Mouse (Mus musculus): Measurements from ENCODE around the gene Angptl8.
"Not testable (repeated sequence)": the region's sequence is repeated elsewhere in the genome, so short reads cannot be mapped to it uniquely, and the experiment has no call there.

The Angptl8 gene

DNA sequence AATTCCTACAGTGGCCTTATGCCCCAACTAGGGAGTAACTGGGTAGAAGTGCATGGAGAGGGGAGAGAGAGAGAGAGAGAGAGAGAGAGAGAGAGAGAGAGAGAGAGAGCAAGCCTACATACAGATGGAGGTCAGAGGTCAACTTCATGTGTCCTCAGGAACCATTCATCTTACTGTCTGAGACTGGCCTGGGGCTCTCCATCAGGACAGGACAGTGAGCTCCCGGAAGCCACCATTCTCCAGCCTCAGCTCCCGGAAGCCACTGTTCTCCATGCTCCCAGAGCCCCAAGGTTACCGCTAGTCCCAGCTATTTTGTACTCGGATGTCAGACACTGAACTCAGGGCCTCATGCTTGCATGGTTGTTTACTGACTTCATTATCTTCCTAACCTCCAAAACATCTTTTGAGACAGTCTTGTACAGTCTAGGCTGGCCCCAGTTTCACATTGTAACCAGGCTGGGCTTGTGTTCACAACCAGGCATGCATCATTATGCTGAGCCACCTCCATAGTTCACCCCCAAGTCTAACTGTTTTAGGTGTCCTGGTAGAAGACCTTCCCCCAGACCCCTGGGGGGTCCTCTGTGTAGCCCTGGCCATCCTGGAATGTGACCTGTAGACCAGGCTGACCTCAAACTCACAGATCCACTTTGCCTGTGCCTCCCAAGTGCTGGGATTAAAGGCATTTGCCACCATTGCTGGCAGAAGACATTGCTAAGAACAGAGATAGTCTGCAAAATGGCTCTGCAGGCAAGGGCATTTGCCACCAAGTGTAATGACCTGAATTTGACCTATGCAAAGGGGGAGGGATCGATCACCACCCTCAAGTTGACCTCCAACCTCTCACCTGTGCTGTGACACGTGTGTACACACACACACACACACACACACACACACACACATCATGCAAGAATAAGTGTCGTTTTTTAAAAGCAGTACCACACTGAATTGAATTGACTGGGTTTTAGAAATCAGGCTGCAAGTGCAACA lies 14.7 kb downstream of the Angptl8 start:
- no peak for DNase-seq

DNA sequence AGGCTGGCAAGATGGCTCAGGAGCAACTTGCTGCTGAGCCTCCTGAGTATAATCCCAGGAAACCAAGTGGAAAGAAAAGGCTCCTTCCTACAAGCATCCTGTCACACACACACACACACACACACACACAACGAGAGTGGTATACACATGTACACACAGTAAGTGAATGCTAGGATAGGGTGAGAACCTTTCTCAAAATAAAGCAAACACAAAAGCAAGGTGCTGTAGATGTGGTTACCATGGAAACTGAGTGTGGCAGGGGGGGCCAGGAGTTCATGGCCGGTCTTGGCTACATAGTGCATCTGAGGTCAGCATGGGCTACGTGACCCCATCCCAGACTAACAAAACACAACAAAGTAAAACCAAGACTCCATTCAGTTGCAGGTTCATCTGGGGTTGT lies 15.8 kb downstream of the Angptl8 start:
- no peak for DNase-seq

DNA sequence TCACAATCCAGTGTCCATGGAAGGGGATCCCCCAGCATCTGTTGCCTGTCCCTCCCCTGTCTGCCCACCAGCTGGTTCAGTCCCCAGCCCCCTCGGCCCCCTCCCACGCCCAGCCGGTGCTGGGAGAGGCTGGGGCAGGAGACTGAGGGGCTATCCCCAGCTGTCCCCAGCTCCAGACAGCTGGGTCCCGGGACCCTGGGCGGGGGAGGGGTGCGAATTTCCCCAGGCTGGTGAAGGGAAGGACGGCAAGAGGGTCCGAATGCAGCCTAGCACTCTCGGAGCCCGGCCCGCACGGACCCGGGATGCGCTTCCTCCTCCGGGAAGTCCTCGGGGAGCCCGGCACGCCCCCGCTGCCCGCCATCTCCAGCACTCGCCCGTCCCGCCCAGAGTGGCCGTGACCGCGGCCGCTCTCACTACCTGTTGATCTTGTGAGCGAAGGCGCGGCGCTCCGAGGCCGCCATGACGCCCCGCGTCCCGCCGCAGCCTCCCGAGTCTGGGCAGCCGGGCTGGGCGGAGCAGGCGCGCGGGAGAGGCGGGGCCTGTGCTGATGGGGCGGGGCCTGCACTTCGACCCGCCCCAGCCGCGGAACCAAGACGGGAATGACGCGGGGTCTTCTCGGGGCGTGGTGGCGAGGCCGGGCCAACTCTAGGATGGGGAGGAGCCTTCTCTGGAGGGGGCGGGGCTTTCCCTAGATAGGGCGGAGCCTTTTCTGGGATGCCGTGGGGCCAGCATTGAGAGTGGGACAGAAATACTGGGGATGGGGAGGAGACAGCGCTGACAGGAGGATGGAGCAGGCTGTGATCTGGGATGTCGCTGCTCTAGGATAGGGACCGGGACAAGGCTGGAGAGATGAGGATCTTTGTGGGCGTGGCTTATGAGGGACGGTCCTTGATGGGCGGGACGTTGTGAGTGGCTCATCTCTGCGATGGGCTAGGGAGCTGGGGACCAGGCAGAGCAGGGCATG lies 17.1 kb downstream of the Angptl8 start, which contains the start of gene Dock6:
Dock6 (minus strand) TSS at position 508 of the 964 bp plus-strand sequence.
- peak; percentile 84 for DNase-seq

DNA sequence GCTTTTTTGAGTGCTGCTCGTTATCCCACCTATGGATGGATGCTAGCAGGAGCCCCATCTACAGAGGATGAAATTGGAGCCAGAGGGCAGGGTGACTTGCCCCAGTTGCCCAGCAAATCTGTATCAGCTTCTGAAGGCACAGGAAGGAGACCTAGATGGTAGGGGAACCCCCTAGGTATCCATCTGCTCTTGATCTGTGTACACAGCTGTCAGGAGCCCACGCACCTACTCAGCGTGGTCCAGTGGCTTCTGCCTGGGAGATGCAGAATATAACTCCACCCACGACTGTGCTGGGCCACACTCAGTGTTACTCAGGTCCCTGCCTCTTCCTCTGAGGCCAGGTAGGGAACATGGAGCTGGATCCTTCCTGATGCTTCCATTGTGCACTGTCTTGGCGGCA lies 18.7 kb downstream of the Angptl8 start:
- no peak for DNase-seq

GRCm38 (mm10) chr9:21854894-21855293 lies 19.6 kb downstream of the Angptl8 start:
- no peak for DNase-seq

DNA sequence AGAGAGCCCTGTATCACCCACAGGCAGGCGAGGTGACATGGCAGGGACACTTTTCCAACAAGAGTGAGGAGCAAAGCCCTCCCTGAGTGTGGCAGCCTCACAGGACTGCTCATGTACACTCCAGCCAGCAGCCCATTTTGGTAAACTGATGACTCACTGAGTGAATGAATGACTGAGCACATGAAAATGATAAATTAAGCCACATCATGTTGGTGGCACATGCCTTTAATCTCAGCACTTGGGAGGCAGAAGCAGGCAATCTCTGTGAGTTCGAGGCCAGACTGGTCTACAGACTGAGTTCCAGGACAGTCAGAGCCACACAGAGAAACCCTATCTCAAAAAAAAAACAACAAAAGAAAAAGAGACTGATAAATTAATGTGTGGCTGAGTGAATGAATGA lies 22.2 kb downstream of the Angptl8 start:
- no peak for DNase-seq

- no peak for DNase-seq
Measured at GRCm38 (mm10) chr9:21858084-21858483, 22.8 kb downstream of the Angptl8 start.

GRCm38 (mm10) chr9:21859606-21860005 lies 24.3 kb downstream of the Angptl8 start:
- DNase-seq, result no peak

- not testable (repeated sequence) for DNase-seq
Measured at GRCm38 (mm10) chr9:21860349-21860748, 25.0 kb downstream of the Angptl8 start.

- no peak for DNase-seq
Measured at GRCm38 (mm10) chr9:21862181-21862580, 26.9 kb downstream of the Angptl8 start.

DNA sequence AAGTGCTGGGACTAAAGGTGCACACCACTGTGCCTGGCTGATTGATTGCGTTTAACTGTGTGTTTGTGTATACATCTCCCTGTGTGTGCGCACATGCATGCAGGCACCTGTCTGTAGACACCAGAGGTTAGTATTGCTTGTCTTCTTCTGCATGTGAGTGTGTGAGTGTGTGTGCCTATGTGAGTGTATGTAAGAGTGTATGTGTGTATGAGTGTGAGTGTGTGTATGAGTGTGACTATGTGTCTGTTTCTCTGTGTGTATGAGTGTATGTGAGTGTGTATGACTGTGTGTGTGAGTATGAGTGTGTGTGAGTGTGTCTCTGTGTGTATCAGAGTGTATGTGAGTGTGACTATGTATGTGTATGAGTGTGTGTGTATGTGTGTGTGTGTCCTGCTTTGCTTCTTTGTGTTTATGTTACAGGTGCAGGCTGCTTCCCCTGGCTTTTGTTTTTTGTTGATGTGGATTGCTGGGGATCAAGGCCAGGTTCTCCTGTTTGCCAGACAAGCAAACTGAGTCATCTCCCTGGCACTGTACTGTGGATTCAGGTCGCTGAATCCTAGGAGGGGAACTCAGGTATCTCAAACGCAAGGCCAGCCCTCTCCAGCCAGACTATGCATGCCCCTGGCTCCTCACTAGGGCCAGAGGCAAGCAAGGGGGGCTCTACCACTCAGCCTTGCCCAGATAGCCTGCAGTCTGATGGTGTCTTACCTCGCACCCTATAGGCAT lies 30.5 kb downstream of the Angptl8 start:
- DNase-seq, result no peak

- DNase-seq, result no peak
Measured at GRCm38 (mm10) chr9:21866641-21867040, 31.3 kb downstream of the Angptl8 start.

- no peak for DNase-seq
Measured at GRCm38 (mm10) chr9:21867726-21868125, 32.4 kb downstream of the Angptl8 start.

- DNase-seq, result not testable (repeated sequence)
Measured at GRCm38 (mm10) chr9:21869290-21869689, 34.0 kb downstream of the Angptl8 start.

DNA sequence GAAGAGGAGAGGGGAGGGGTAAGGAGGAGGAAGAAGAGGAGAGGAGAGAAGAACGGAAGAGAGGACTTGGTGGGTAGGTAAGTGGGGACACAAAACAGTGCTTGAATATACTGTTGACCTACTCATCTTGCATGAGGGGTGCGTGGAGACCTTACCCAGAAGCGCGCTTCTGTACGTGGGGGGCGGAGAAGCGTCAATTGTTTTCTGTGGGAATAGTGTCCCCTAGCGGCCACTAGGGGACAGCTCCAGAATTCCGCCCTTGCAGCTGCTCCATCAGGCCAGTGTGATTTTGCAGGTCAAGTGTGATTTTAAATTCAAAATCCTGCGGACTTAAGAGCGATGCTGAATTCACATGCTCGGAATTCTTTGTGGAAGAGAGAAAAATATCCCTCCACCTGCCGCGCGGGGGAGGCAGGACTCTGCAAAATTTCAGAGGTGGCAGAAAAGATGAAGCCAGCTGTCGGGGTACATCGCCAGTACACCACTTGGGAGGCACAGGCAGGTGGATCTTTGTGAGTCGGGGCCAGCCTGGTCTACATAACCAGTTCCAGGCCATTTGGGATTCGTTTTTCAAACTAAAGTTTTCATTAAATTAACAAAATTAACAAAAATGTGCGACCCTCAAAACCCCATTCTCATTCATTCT lies 35.7 kb downstream of the Angptl8 start:
- DNase-seq, result no peak

- DNase-seq, result no peak
Measured at GRCm38 (mm10) chr9:21872204-21872603, 36.9 kb downstream of the Angptl8 start.

GRCm38 (mm10) chr9:21876601-21877000 lies 41.3 kb downstream of the Angptl8 start:
- DNase-seq, result no peak
